Mouse (Mus musculus) left cerebral cortex, postnatal 10 days (tissue): Measurements from ENCODE around the gene Gpr18. TPM values are rescaled to one million over a fixed set of nuclear protein-coding genes. Genes with fewer than 3 reads are reported as not detected.

Experiments
- DNase-seq, 2 experiments: peaks; one replicate each; pipeline ENCODE4 v3.0.0; 2021 to 2022; ENCODE audit warnings: low spot score in 2 of 2, mixed read lengths in 1 of 2; ENCODE audit errors: extremely low spot score in 1 of 2
- intact Hi-C: fragments of 180-260 bp; cut with DNase I; formaldehyde crosslinking; loops from one replicate; pipeline ENCODE4 v1.15.1; 2025
- total RNA-seq, 2 experiments: library from RNA; stranded (reverse); gene quantifications; 2 replicates each; pipeline ENCODE4 v1.2.3; 2021

Gene Gpr18
- total RNA-seq, 2 experiments from 2014 or later, result not detected

- no peak for DNase-seq
- intact Hi-C loops, result no loop called here
Measured at GRCm38 (mm10) chr14:121952046-121952400, 36.4 kb upstream of the Gpr18 start.

GRCm38 (mm10) chr14:121951399-121952045, 35.9 kb upstream of the Gpr18 start:
- intact Hi-C loops, result no loop called here
- DNase-seq, result no peak

GRCm38 (mm10) chr14:121949897-121950296, 34.3 kb upstream of the Gpr18 start:
- intact Hi-C loops, result no loop called here
- no peak for DNase-seq

GRCm38 (mm10) chr14:121949436-121949835, 33.9 kb upstream of the Gpr18 start:
- no peak for DNase-seq
- intact Hi-C loops, result no loop called here

- intact Hi-C loops, result no loop called here
- no peak for DNase-seq
Measured at GRCm38 (mm10) chr14:121947966-121948365, 32.4 kb upstream of the Gpr18 start.

GRCm38 (mm10) chr14:121947201-121947760, 31.7 kb upstream of the Gpr18 start:
- DNase-seq, result no peak
- intact Hi-C loops, result no loop called here

- intact Hi-C loops, result no loop called here
- DNase-seq, result no peak
Measured at GRCm38 (mm10) chr14:121946728-121947127, 31.1 kb upstream of the Gpr18 start.

- intact Hi-C loops, result no loop called here
Measured at GRCm38 (mm10) chr14:121946131-121946530, 30.6 kb upstream of the Gpr18 start.

GRCm38 (mm10) chr14:121939582-121939981, 24.0 kb upstream of the Gpr18 start:
- intact Hi-C loops, result no loop called here

More at GRCm38 (mm10) chr14:121946131-121946530, 30.6 kb upstream of the Gpr18 start:
- DNase-seq, result no peak

GRCm38 (mm10) chr14:121938256-121939191, 22.9 kb upstream of the Gpr18 start:
- DNase-seq, result no peak
- intact Hi-C loops, result no loop called here

More at GRCm38 (mm10) chr14:121939582-121939981, 24.0 kb upstream of the Gpr18 start:
- no peak for DNase-seq

GRCm38 (mm10) chr14:121937601-121938255, 22.1 kb upstream of the Gpr18 start:
- DNase-seq, result no peak
- intact Hi-C loops, result no loop called here

GRCm38 (mm10) chr14:121936856-121937255, 21.3 kb upstream of the Gpr18 start:
- no peak for DNase-seq

GRCm38 (mm10) chr14:121936356-121936755, 20.8 kb upstream of the Gpr18 start:
- intact Hi-C loops, result no loop called here

More at GRCm38 (mm10) chr14:121936856-121937255, 21.3 kb upstream of the Gpr18 start:
- intact Hi-C loops, result no loop called here

GRCm38 (mm10) chr14:121934597-121934946, 19.0 kb upstream of the Gpr18 start:
- DNase-seq, result no peak
- intact Hi-C loops, result no loop called here

More at GRCm38 (mm10) chr14:121936356-121936755, 20.8 kb upstream of the Gpr18 start:
- no peak for DNase-seq

GRCm38 (mm10) chr14:121933906-121934596, 18.5 kb upstream of the Gpr18 start:
- intact Hi-C loops, result no loop called here
- DNase-seq, result no peak

GRCm38 (mm10) chr14:121932180-121932579, 16.6 kb upstream of the Gpr18 start:
- intact Hi-C loops, result no loop called here
- DNase-seq, result no peak

GRCm38 (mm10) chr14:121931594-121931993, 16.0 kb upstream of the Gpr18 start:
- no peak for DNase-seq
- intact Hi-C loops, result no loop called here

- intact Hi-C loops, result no loop called here
Measured at GRCm38 (mm10) chr14:121930731-121931383, 15.3 kb upstream of the Gpr18 start.

More at GRCm38 (mm10) chr14:121930731-121931383, 15.3 kb upstream of the Gpr18 start:
- no peak for DNase-seq
